Mouse (Mus musculus): ENCODE data around the gene Cryzl1. TPM values are rescaled to one million over a fixed set of nuclear protein-coding genes. Genes with fewer than 3 reads are reported as not detected.

Gene Cryzl1
- polyA plus RNA-seq (2015; fragmentation: Nextera tagmentation; extraction: Ambion mirVana) = 51.4 and 58.5 TPM in 2 replicates

DNA sequence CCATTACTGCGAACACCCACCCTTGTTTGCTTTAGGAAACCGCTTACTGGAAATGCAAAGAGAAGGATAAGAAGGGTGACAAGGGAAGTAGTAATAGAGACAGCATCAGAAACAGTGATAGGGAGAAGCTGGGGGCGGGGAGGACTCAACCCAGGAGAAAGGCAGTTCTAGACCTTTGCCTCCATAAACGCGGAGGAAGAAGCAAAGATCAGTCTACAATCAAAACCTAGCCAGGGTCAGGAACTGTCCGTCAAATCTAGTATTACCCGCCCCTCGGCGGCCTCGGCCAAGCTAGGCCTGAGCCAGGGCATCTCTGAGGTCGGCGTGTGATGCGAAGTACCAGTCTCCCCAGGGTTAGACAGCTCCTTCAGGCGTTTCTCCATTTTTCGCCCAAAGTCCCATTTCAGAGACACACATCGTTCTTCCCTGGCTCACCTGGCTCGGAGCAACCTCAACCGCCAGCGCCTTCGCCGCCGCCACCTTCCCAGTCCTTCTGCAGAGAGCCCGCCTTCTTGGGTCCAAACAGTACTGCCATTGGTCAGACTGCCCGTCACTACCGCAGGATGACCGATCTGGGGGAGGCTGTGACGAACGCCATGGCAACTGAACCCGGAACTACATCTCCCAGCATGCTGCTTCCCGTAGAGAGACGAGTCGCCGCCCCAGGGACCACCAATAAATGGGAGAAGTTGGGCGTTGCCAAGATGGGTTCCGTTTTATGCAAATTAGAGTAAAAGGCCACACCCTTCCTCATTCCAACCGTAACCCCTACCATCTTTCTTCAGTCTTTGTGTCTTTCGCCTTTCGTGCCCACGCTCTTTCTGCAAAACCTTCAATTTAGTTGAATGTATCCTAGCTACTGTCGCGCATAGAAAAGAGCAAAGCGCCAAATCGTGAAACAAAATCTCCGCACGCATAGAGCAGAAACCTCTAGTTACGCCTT, at the start of gene Cryzl1:
Cryzl1 (minus strand) TSS at position 853 of the 943 bp plus-strand sequence.
- peaks cover 28% of the 10 kb centered on the region for H3K4me1 ChIP-seq
- peak within 1 kb of the TSS; percentile 98 for H3K9ac ChIP-seq
- peak within 1 kb of the TSS; percentile 95 for H3K27ac ChIP-seq (replicated peaks)
- H3K4me2 ChIP-seq = peak within 1 kb of the TSS; percentile 86
- peak; percentile 90 for ATAC-seq (ENCODE audit: extremely low read depth, insufficient number of reproducible peaks, low FRiP score, low TSS enrichment)
- peaks cover 17% of the 10 kb centered on the region for H3K36me3 ChIP-seq
- H3K27me3 ChIP-seq (replicated peaks) = no peaks in the 10 kb centered on the region
- under 1% methylated on average over 46 of the region's 46 CpGs for WGBS
- peak within 1 kb of the TSS; percentile 92 for H3K4me3 ChIP-seq
- H3K9me3 ChIP-seq = no peaks in the 10 kb centered on the region

DNA sequence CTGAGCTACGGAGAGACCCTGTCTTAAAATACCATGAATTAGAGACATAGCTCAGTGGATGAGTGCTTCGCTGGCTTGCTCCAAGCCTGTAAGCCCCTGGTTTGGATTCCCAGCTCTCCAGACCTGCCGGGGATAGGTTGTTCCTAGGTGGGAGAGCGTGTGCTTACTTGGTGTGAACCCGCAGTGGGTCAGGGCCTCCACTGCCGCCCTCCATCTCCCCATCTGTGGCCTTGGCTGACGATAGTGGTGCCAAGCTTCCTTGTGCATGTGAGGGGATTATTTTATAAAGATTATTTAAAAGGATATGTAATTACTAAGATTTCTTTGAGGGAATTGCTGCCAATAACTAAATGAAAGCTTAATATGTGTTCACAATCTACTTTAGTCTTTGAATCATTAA, 43.8 kb upstream of the Cryzl1 start:
- Histone ChIP-seq H3K27me3 (replicated peaks) (no peaks in the 10 kb centered on the region), H3K27ac (replicated peaks) (no peak overlapping the region), H3K9ac (no peak overlapping the region), H3K9me3 (no peaks in the 10 kb centered on the region), H3K4me3 (no peak overlapping the region), H3K4me2 (no peak overlapping the region), H3K4me1 (peaks cover 46% of the 10 kb centered on the region), H3K36me3 (no peaks in the 10 kb centered on the region)
- 77% methylated on average over 7 of the region's 7 CpGs for WGBS
- ATAC-seq (ENCODE audit: extremely low read depth, insufficient number of reproducible peaks, low FRiP score, low TSS enrichment) = no peak

DNA sequence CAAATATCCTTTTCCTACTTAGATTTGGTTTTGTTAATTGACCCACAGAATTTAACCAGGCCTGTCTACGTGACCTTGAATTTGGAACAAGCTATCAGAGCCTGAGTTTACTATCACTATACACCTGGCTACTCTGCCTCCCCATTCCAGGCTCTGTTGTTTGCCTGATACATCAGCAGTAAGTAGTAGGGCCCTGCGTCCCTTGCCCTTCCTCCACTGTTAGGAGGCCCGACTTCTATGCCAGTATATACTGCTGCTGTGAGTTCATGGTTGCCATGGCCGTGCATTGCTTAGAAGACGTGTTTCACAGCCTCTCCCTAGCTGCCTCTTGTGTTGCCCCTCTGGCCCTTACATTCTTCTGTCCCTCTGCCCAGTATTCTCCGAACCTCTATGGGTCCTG, 42.6 kb upstream of the Cryzl1 start:
- Histone ChIP-seq H3K9me3 (no peaks in the 10 kb centered on the region), H3K36me3 (no peaks in the 10 kb centered on the region), H3K9ac (peak overlapping the region; percentile 0; the same call in 1 of the 2 replicates), H3K4me3 (no peak overlapping the region), H3K4me1 (peaks cover 52% of the 10 kb centered on the region), H3K27ac (replicated peaks) (peak overlapping the region; percentile 37; the same call in 1 of the 2 replicates), H3K4me2 (no peak overlapping the region), H3K27me3 (replicated peaks) (no peaks in the 10 kb centered on the region)
- no peak for ATAC-seq (ENCODE audit: extremely low read depth, insufficient number of reproducible peaks, low FRiP score, low TSS enrichment)
- 59% methylated on average over 6 of the region's 6 CpGs for WGBS

DNA sequence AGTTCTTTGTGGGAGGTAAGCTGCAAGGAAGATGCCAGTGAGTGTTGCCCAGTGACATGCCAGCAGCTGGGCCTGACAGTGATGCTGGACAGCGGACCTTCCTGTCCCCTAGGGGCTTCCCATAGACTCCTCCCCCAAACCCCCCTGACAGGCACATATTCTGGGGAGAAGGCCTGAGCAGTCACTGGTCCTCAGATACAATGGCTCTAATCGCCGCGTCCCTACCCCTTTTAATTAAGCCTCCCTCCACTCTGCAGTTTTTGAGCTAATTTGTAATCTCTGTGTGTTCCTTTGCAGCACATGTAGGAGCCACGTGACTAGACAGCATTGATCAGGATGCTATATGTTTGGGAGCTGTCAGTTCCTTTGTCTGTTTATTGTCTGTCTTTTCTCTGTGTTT, 41.9 kb upstream of the Cryzl1 start:
- Histone ChIP-seq H3K4me1 (peaks cover 54% of the 10 kb centered on the region), H3K36me3 (no peaks in the 10 kb centered on the region), H3K4me3 (no peak overlapping the region), H3K27ac (replicated peaks) (peak overlapping the region; percentile 26), H3K9ac (no peak overlapping the region), H3K4me2 (no peak overlapping the region), H3K9me3 (no peaks in the 10 kb centered on the region), H3K27me3 (replicated peaks) (no peaks in the 10 kb centered on the region)
- WGBS = 39% methylated on average over 5 of the region's 5 CpGs
- ATAC-seq (ENCODE audit: extremely low read depth, insufficient number of reproducible peaks, low FRiP score, low TSS enrichment) = no peak

DNA sequence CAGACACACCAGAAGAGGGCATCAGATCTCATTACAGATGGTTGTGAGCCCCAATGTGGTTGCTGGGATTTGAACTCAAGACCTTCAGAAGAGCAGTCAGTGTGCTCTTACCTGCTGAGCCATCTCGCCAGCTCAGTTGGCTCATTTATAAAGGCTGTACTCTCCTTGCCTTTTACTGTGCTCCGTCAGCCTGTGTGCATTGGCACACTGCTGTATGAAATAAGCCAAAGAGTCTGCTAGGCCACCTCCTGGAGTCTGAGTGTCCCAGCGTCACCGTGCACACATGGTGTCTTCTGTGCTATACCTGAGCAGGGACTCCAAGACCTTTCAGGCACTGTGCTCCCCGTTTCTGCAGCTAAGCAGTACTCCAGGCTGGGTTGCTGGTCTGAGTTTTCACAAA, 41.1 kb upstream of the Cryzl1 start:
- Histone ChIP-seq H3K27ac (replicated peaks) (no peak overlapping the region), H3K27me3 (replicated peaks) (no peaks in the 10 kb centered on the region), H3K9me3 (no peaks in the 10 kb centered on the region), H3K4me1 (peaks cover 54% of the 10 kb centered on the region), H3K4me2 (no peak overlapping the region), H3K4me3 (no peak overlapping the region), H3K9ac (no peak overlapping the region), H3K36me3 (no peaks in the 10 kb centered on the region)
- WGBS = 82% methylated on average over 5 of the region's 5 CpGs
- ATAC-seq (ENCODE audit: extremely low read depth, insufficient number of reproducible peaks, low FRiP score, low TSS enrichment) = no peak

DNA sequence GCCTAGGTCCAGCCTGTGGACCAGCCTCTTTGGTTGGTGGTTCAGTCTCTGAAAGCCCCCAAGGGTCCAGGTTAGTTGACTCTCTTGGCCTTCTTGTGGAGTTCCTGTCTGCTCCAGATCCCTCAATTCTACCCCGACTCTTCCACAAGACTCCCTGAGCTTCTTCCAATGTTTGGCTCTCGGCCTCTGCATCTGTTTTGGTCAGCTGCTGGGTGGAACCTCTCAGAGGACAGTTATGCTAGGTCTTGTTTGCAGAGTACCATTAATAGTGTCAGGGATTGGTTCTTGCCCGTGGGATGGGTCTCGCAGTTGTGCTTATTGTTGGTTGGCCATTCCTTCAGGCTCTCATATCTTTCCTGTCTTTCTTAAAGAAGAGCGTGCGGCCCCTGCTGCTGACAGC, 39.8 kb upstream of the Cryzl1 start:
- H3K27ac ChIP-seq (replicated peaks) = no peak overlapping the region
- H3K27me3 ChIP-seq (replicated peaks) = no peaks in the 10 kb centered on the region
- no peaks in the 10 kb centered on the region for H3K9me3 ChIP-seq
- H3K4me1 ChIP-seq = peaks cover 63% of the 10 kb centered on the region
- no peak for ATAC-seq (ENCODE audit: extremely low read depth, insufficient number of reproducible peaks, low FRiP score, low TSS enrichment)
- no peak overlapping the region for H3K4me2 ChIP-seq
- 90% methylated on average over 6 of the region's 6 CpGs for WGBS
- no peaks in the 10 kb centered on the region for H3K36me3 ChIP-seq
- H3K4me3 ChIP-seq = no peak overlapping the region
- H3K9ac ChIP-seq = no peak overlapping the region

DNA sequence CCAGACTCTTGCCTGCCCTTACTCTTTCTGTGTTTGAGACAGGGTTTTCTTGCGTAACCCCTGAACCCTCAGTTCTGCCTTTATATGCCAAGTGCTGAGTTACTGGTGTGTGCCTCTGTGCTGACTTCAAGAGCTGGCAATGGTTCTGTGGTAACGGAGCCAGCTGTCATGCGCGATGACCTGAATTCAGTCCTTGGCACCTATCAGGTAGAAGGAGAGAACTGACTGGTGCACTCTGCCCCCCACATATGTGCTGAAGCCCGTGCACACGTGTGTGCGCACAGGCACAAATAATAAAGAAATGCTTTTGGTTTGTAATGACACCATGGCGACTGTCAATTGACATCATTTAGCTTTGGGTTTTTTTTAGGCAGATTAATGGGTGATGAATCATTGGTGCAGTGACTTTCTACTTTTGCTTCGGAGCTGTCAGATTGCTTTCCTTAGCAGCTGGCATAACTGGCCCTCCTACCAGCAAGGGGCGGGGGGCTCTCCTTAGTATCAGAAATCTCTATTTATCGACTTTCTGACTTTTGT, 38.5 kb upstream of the Cryzl1 start:
- peaks cover 65% of the 10 kb centered on the region for H3K4me1 ChIP-seq
- no peak for ATAC-seq (ENCODE audit: extremely low read depth, insufficient number of reproducible peaks, low FRiP score, low TSS enrichment)
- no peak overlapping the region for H3K4me3 ChIP-seq
- WGBS = 74% methylated on average over 11 of the region's 11 CpGs
- H3K9ac ChIP-seq = no peak overlapping the region; the same call in 1 of the 2 replicates
- H3K27me3 ChIP-seq (replicated peaks) = no peaks in the 10 kb centered on the region
- H3K36me3 ChIP-seq = no peaks in the 10 kb centered on the region
- no peak overlapping the region for H3K4me2 ChIP-seq
- H3K27ac ChIP-seq (replicated peaks) = 0 out of 2 replicates have a peak overlapping the region, but pooled peaks have one; percentile 22
- no peaks in the 10 kb centered on the region for H3K9me3 ChIP-seq

DNA sequence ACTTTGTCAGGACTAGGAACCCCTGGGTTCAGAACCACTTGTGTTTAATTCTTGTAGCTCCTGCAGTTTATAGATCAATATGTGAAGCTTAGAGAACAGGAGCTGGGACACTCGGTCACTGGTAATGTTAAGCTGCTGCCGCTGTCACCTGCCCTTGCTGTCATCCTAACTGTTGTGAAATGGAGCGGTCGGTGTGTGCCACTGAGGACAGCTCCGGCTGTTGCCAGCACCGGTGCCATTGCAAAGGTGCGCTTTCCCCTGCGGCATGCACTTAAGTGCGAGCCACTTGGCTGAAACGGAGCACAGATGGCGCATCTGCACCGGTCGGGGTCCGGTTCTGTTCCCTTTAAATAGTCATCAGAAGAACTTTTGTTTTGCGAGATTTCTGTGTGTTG, 37.0 kb upstream of the Cryzl1 start:
- no peak overlapping the region for H3K9ac ChIP-seq
- H3K27ac ChIP-seq (replicated peaks) = no peak overlapping the region
- H3K27me3 ChIP-seq (replicated peaks) = no peaks in the 10 kb centered on the region
- no peak overlapping the region for H3K4me2 ChIP-seq
- H3K36me3 ChIP-seq = no peaks in the 10 kb centered on the region
- no peak for ATAC-seq (ENCODE audit: extremely low read depth, insufficient number of reproducible peaks, low FRiP score, low TSS enrichment)
- no peak overlapping the region for H3K4me3 ChIP-seq
- peaks cover 65% of the 10 kb centered on the region for H3K4me1 ChIP-seq
- H3K9me3 ChIP-seq = no peaks in the 10 kb centered on the region
- WGBS = 85% methylated on average over 15 of the region's 15 CpGs

DNA sequence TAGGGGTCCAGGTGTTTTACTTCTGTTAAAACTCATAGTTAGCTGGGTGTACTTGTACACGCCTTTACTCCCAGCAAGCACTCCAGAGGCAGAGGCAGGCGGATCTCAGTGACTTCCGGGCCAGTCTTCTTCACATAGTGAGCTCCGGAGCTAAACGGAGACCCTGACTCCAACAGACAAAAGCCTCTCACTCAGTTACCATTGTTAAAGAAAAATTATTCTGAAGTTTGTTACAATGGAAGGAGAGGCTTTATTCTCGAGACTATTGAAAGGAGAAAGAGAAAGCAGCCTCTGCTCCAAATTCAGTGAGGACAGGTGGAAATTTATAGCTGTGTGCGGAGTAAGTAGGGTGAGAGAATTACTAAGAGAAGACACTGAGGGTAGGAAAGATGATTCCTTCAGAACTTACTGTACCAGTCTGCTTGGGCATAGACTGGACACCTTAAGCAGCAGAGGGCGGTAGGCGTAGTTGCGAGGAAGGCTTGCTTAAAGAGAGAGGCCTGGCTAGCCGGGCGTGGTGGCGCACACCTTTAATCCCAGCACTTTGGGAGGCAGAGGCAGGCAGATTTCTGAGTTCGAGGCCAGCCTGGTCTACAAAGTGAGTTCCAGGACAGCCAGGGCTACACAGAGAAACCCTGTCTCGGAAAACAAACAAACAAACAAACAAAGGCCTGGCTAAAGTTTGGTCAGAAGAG, 36.5 kb upstream of the Cryzl1 start:
- Histone ChIP-seq H3K9ac (no peak overlapping the region), H3K27ac (replicated peaks) (no peak overlapping the region), H3K4me2 (no peak overlapping the region), H3K4me1 (peaks cover 62% of the 10 kb centered on the region), H3K36me3 (no peaks in the 10 kb centered on the region), H3K4me3 (no peak overlapping the region), H3K27me3 (replicated peaks) (no peaks in the 10 kb centered on the region), H3K9me3 (no peaks in the 10 kb centered on the region)
- ATAC-seq (ENCODE audit: extremely low read depth, insufficient number of reproducible peaks, low FRiP score, low TSS enrichment) = no peak
- 90% methylated on average over 15 of the region's 15 CpGs for WGBS

DNA sequence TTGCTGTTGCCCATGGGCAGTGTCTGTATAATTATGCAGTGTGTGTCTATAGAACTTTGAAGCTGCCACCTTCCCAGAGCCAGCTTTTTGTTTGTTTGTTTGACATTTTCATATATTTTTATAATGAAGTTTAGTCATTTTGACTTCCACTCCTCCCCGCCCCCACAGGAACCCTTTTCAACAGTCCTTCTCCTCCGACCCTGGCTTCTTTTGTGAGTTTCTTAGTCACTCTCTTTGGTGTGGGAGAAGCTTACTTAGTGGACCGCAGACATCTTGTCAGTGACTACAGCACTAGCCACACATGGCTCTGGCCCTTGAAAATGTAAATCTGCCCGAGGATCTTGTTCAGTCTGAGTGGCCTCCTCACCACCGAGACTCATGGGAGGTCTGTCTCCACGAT, 35.6 kb upstream of the Cryzl1 start:
- Histone ChIP-seq H3K27me3 (replicated peaks) (no peaks in the 10 kb centered on the region), H3K9me3 (no peaks in the 10 kb centered on the region), H3K27ac (replicated peaks) (no peak overlapping the region), H3K4me3 (no peak overlapping the region), H3K4me1 (peaks cover 58% of the 10 kb centered on the region), H3K36me3 (no peaks in the 10 kb centered on the region), H3K4me2 (no peak overlapping the region), H3K9ac (peak overlapping the region; percentile 16; the same call in 1 of the 2 replicates)
- ATAC-seq (ENCODE audit: extremely low read depth, insufficient number of reproducible peaks, low FRiP score, low TSS enrichment) = no peak
- 54% methylated on average over 6 of the region's 6 CpGs for WGBS

DNA sequence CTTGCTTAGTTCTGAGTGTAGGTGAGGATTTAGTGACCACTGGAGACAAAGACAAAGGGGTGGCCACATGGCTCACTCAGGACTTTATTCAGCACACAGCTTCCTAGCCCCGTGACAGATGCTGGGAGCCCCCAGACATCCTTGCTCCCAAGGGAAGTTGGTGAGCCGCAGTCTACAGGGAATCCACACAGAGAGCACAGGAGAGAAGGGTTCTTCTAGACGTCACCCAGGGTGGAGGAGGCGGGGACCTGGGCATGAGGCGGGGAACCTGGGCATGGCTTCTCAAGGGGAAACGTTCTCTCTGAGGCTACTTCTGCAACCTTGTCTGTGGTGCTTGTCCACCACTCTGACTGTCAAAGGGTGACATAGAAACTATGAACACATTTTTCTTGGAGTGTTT, 35.2 kb upstream of the Cryzl1 start:
- H3K9me3 ChIP-seq = no peaks in the 10 kb centered on the region
- H3K4me3 ChIP-seq = no peak overlapping the region
- no peak for ATAC-seq (ENCODE audit: extremely low read depth, insufficient number of reproducible peaks, low FRiP score, low TSS enrichment)
- H3K27me3 ChIP-seq (replicated peaks) = no peaks in the 10 kb centered on the region
- 0 out of 2 replicates have a peak overlapping the region, but pooled peaks have one; percentile 6 for H3K9ac ChIP-seq
- H3K27ac ChIP-seq (replicated peaks) = no peak overlapping the region
- WGBS = 50% methylated on average over 6 of the region's 6 CpGs
- no peaks in the 10 kb centered on the region for H3K36me3 ChIP-seq
- peaks cover 63% of the 10 kb centered on the region for H3K4me1 ChIP-seq
- H3K4me2 ChIP-seq = no peak overlapping the region
